ENCODE assay signal across 9 mouse cellular contexts in the genomic region with DNA sequence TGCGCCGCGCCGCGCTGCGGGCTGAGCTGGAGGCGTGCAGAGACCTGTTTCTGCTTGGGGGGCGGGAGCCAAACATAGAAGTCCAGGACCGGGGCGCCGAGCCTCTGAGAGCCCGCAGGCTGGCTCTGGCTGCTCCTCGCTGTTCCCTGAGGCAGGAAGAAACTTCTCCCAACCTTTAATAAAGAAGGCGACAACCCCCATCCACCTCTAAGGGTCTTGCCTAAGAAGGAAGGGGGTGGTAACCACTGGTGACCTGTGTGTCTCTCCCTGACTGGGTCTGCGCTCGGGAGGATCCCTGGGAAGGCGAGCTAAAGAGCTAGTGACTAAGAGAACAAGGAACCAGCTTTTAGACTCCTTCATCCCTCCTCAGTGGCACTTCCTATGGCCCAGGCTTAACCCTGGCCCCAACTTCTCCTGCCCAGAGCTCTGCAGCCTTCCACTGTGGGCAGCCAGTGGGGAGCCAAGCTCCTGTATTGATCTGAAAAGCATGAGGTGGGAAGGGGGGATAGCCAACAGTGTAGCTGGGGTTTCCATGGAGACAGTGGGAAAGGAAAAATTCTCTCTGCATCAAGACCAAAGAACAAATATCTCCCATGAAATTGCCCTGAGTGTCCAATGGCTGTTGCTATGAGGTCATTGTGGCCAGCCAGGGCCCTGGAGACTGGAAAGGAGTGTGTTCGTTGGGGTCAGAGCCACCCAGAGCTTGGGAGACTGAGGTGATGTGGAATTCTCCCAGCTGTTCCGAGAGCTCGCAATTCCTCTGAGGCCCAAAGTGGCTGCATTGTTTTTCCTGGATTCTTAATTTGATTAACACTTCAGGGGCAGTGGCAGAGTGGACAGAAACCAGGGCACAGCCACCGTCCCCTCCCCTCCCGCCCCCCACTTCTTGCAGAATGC. TPM values are rescaled to one million over a fixed set of nuclear protein-coding genes. Genes with fewer than 3 reads are reported as not detected.
A peak's percentile ranks its signal among the peaks of the same experiment; 100 is the strongest.
DNase-seq lines count a peak whose midpoint lies in the region; ATAC-seq and TF ChIP-seq lines count a peak whose summit lies in the region.
"Had no signal": no experiment of that assay in that cellular context is flagged by ENCODE, and none has a peak within 500 bp of the region (broad histone marks: within the 10 kb centered on the region; RNA-seq: fewer than 3 reads in every experiment).

No protein-coding gene starts in this region.

- peak overlapping the region; percentile 81 for H3K4me2 ChIP-seq in intestine, embryonic 14.5 days (ENCODE audit: low read length)
- H3K4me2 ChIP-seq in midbrain, embryonic 13.5 days (replicated peaks): peak overlapping the region; percentile 92

- no peak for TF ChIP-seq CTCF in kidney, adult 2 months (conservative IDR thresholded peaks at IDR 0.05; ENCODE audit: insufficient read depth, insufficient read length, low read depth, low read length)

- peaks cover 2% of the 10 kb centered on the region for H3K27me3 ChIP-seq in kidney, adult 2 months (replicated peaks; ENCODE audit: control insufficient read depth, insufficient read depth, low read length)
- H3K27me3 ChIP-seq in embryonic facial prominence, embryonic 10.5 days (replicated peaks; ENCODE audit: low read depth, poor library complexity, severe bottlenecking): peaks cover 99% of the 10 kb centered on the region
- peaks cover 62% of the 10 kb centered on the region for H3K27me3 ChIP-seq in intestine, embryonic 14.5 days (replicated peaks; ENCODE audit: control insufficient read depth, insufficient read depth, low read length)
- peaks cover 97% of the 10 kb centered on the region for H3K27me3 ChIP-seq in midbrain, embryonic 13.5 days
- H3K27me3 ChIP-seq: Patski had no signal

- no peak overlapping the region for H3K9ac ChIP-seq in intestine, embryonic 14.5 days (ENCODE audit: low read length)
- H3K9ac ChIP-seq in midbrain, embryonic 13.5 days (replicated peaks): peak overlapping the region; percentile 67

- no peaks in the 10 kb centered on the region for H3K9me3 ChIP-seq in embryonic facial prominence, embryonic 10.5 days
- no peaks in the 10 kb centered on the region for H3K9me3 ChIP-seq in intestine, embryonic 14.5 days (ENCODE audit: control insufficient read depth, low read length)
- H3K9me3 ChIP-seq in midbrain, embryonic 13.5 days: no peaks in the 10 kb centered on the region

- H3K4me1 ChIP-seq in kidney, adult 2 months (ENCODE audit: control insufficient read depth, insufficient read depth, low read length): no peaks in the 10 kb centered on the region
- H3K4me1 ChIP-seq in embryonic facial prominence, embryonic 10.5 days: peaks cover 69% of the 10 kb centered on the region
- H3K4me1 ChIP-seq in intestine, embryonic 14.5 days (replicated peaks; ENCODE audit: control insufficient read depth, insufficient read depth, low read length): peaks cover 13% of the 10 kb centered on the region; the same call in 1 of the 2 replicates
- H3K4me1 ChIP-seq in midbrain, embryonic 13.5 days (replicated peaks): peaks cover 39% of the 10 kb centered on the region

- no peak overlapping the region for H3K27ac ChIP-seq in kidney, adult 2 months (ENCODE audit: insufficient read depth, low read depth, low read length)
- H3K27ac ChIP-seq in embryonic facial prominence, embryonic 10.5 days (replicated peaks): peak overlapping the region; percentile 75; the same call in 1 of the 2 replicates
- H3K27ac ChIP-seq in intestine, embryonic 14.5 days (ENCODE audit: low read depth): no peak overlapping the region
- no peak overlapping the region; the same call in 1 of the 2 replicates for H3K27ac ChIP-seq in midbrain, embryonic 13.5 days

- TF ChIP-seq POLR2A in kidney, adult 2 months (IDR thresholded peaks at IDR 0.05; ENCODE audit: low read depth, low read length): no peak

- H3K36me3 ChIP-seq in kidney, adult 2 months (ENCODE audit: control insufficient read depth, insufficient read depth, low read length): no peaks in the 10 kb centered on the region
- no peaks in the 10 kb centered on the region for H3K36me3 ChIP-seq in embryonic facial prominence, embryonic 10.5 days (replicated peaks)
- H3K36me3 ChIP-seq in intestine, embryonic 14.5 days (ENCODE audit: control insufficient read depth, insufficient read depth, low read length): no peaks in the 10 kb centered on the region
- no peaks in the 10 kb centered on the region for H3K36me3 ChIP-seq in midbrain, embryonic 13.5 days

- WGBS in kidney, adult 2 months: 11% methylated on average over 22 of the region's 22 CpGs
- 1% methylated on average over 22 of the region's 22 CpGs for WGBS in embryonic facial prominence, embryonic 10.5 days
- 4% methylated on average over 22 of the region's 22 CpGs for WGBS in intestine, embryonic 14.5 days
- 1% methylated on average over 22 of the region's 22 CpGs for WGBS in midbrain, embryonic 13.5 days

- peak overlapping the region; percentile 36; the same call in 1 of the 2 replicates for H3K4me3 ChIP-seq in kidney, adult 2 months (ENCODE audit: insufficient read depth, low read depth, low read length)
- peak overlapping the region; percentile 66 for H3K4me3 ChIP-seq in embryonic facial prominence, embryonic 10.5 days
- peak overlapping the region; percentile 44 for H3K4me3 ChIP-seq in intestine, embryonic 14.5 days (ENCODE audit: low read depth, low read length)
- peak overlapping the region; percentile 50 for H3K4me3 ChIP-seq in midbrain, embryonic 13.5 days (replicated peaks)

- no peak for ATAC-seq in intestine, embryonic 14.5 days (replicated peaks; ENCODE audit: low FRiP score, low TSS enrichment, low read depth)
- peak; percentile 51; the same call in 1 of the 2 replicates for ATAC-seq in midbrain, embryonic 13.5 days
- ATAC-seq: Patski had no signal

- no peak for DNase-seq in kidney, adult 2 months
- no peak for DNase-seq in kidney, adult 18-20 months
- DNase-seq in embryonic facial prominence, embryonic 10.5 days (ENCODE audit: low spot score): peak; percentile 25
- DNase-seq in intestine, embryonic 14.5 days (ENCODE audit: low spot score): peak; percentile 61
- no peak for DNase-seq in cerebellum, adult 11 months
- no peak for DNase-seq in gastrocnemius, postnatal 25 days
- no peak for DNase-seq in cerebellum, postnatal 25 days

RNA-seq across cellular contexts. Expression of gene Wnt4, which starts 1.1 kb away (rescaled TPM):
- polyA plus RNA-seq in kidney, adult 2 months (2012; rRNA removed): 2.1 and 3.3 TPM in 2 replicates
- polyA plus RNA-seq in embryonic facial prominence, embryonic 10.5 days (2016; fragmentation: Nextera tagmentation; extraction: Ambion mirVana): 1.2 and 1.5 TPM in 2 replicates
- polyA plus RNA-seq in intestine, embryonic 14.5 days (2014; fragmentation: Nextera tagmentation; extraction: Ambion mirVana): 1.8 and 2.2 TPM in 2 replicates
- 0.59 and 1.4 TPM in 2 replicates for polyA plus RNA-seq in midbrain, embryonic 13.5 days (2015; fragmentation: Nextera tagmentation; extraction: Ambion mirVana)
- total RNA-seq in gastrocnemius, postnatal 25 days (2021): 10 to 100 TPM in 1 of 2 experiments, 1 to 10 TPM in 1; 6.4 to 10.0 TPM

Comparison
In these comparisons a context has a peak if more than half of its experiments do, and no peak if none do; other contexts are left out.
1. DNase-seq: peak in embryonic facial prominence, embryonic 10.5 days (single experiment) and intestine, embryonic 14.5 days (single experiment); none in kidney, adult 2 months (single experiment), kidney, adult 18-20 months (single experiment), cerebellum, adult 11 months (single experiment), gastrocnemius, postnatal 25 days (single experiment) and cerebellum, postnatal 25 days (0 of 2).
2. Peak in every context shown above with its lines, with median percentiles within 50 percentile points of each other: H3K4me3 ChIP-seq.